Mouse (Mus musculus) kidney, adult 11 months (tissue): ENCODE measurements around the gene Cdc42se1.
"Not testable (repeated sequence)": the region's sequence is repeated elsewhere in the genome, so short reads cannot be mapped to it uniquely, and the experiment has no call there.

Source experiments
- DNase-seq: peaks from one replicate; pipeline ENCODE4 v3.0.0; 2022

The Cdc42se1 gene

GRCm38 (mm10) chr3:95228148-95228893, at the start of gene Cdc42se1:
Gene Cdc42se1 (plus strand): TSS chr3:95228732.
- peak; percentile 86 for DNase-seq

- no peak for DNase-seq
These were observed 49.6 kb upstream of the Cdc42se1 start for GRCm38 (mm10) chr3:95178948-95179347.

GRCm38 (mm10) chr3:95179890-95180289, 48.6 kb upstream of the Cdc42se1 start:
- no peak for DNase-seq

GRCm38 (mm10) chr3:95181841-95182240, 46.7 kb upstream of the Cdc42se1 start:
- no peak for DNase-seq

- no peak for DNase-seq
These were observed 43.5 kb upstream of the Cdc42se1 start for GRCm38 (mm10) chr3:95184796-95185577.

GRCm38 (mm10) chr3:95186100-95186499, 42.4 kb upstream of the Cdc42se1 start:
- no peak for DNase-seq

GRCm38 (mm10) chr3:95186888-95187287, 41.6 kb upstream of the Cdc42se1 start:
- DNase-seq = no peak

- peak; percentile 57 for DNase-seq
These were observed 33.8 kb upstream of the Cdc42se1 start for GRCm38 (mm10) chr3:95194721-95195135.

- no peak for DNase-seq
These were observed 32.8 kb upstream of the Cdc42se1 start for GRCm38 (mm10) chr3:95195772-95196171.

- DNase-seq = no peak
These were observed 29.4 kb upstream of the Cdc42se1 start for GRCm38 (mm10) chr3:95199101-95199500.

- DNase-seq = peak; percentile 95
These were observed 28.4 kb upstream of the Cdc42se1 start for GRCm38 (mm10) chr3:95200132-95200531.

- no peak for DNase-seq
These were observed 28.0 kb upstream of the Cdc42se1 start for GRCm38 (mm10) chr3:95200562-95200961.

- DNase-seq = no peak
These were observed 24.7 kb upstream of the Cdc42se1 start for GRCm38 (mm10) chr3:95203880-95204279.

- no peak for DNase-seq
These were observed 20.2 kb upstream of the Cdc42se1 start for GRCm38 (mm10) chr3:95208286-95208685.

- DNase-seq = no peak
These were observed 17.9 kb upstream of the Cdc42se1 start for GRCm38 (mm10) chr3:95210585-95210984.

GRCm38 (mm10) chr3:95212889-95213608, 15.5 kb upstream of the Cdc42se1 start:
- DNase-seq = not testable (repeated sequence)

- DNase-seq = no peak
These were observed 14.9 kb upstream of the Cdc42se1 start for GRCm38 (mm10) chr3:95213609-95213975.

- DNase-seq = no peak
These were observed 11.8 kb upstream of the Cdc42se1 start for GRCm38 (mm10) chr3:95216655-95217254.

GRCm38 (mm10) chr3:95217255-95218134, 11.0 kb upstream of the Cdc42se1 start, which contains the start of gene Gabpb2:
Gene Gabpb2 (minus strand): TSS chr3:95217916.
- DNase-seq = peak; percentile 93

GRCm38 (mm10) chr3:95218466-95219137, 9.9 kb upstream of the Cdc42se1 start:
- DNase-seq = peak; percentile 23

GRCm38 (mm10) chr3:95223041-95223440, 5.5 kb upstream of the Cdc42se1 start:
- no peak for DNase-seq
